Mouse (Mus musculus) stomach, embryonic 15.5 days (tissue): ENCODE measurements around the gene Bak1. TPM values are rescaled to one million over a fixed set of nuclear protein-coding genes. Genes with fewer than 3 reads are reported as not detected.

Experiments used
- ATAC-seq: fragments of 200-750 bp; cut with Nextera tagmentation; 2 replicates; pipeline ENCODE4 v1.8.0; 2017; ENCODE audit warnings: low read depth, moderate number of reproducible peaks, moderate TSS enrichment; ENCODE audit not compliant: insufficient read depth, low FRiP score
- H3K27ac ChIP-seq: fragments of 300-500 bp; sonication (generic); 2 replicates; pipeline ENCODE4 v1.5.1; 2015; ENCODE audit warnings: mild to moderate bottlenecking, inconsistent platforms
- H3K27me3 ChIP-seq: fragments of 300-500 bp; sonication (generic); replicated peaks from 2 replicates; pipeline ENCODE4 v1.6.1; 2015; ENCODE audit warnings: inconsistent platforms
- H3K36me3 ChIP-seq: fragments of 300-500 bp; sonication (generic); 2 replicates; pipeline ENCODE4 v1.6.1; 2015; ENCODE audit warnings: inconsistent platforms
- H3K4me1 ChIP-seq: fragments of 300-500 bp; sonication (generic); 2 replicates; pipeline ENCODE4 v1.6.1; 2015; ENCODE audit warnings: inconsistent platforms
- H3K4me2 ChIP-seq: fragments of 300-500 bp; sonication (generic); 2 replicates; pipeline ENCODE4 v1.6.1; 2015; ENCODE audit warnings: mild to moderate bottlenecking, inconsistent platforms
- H3K4me3 ChIP-seq: fragments of 300-500 bp; sonication (generic); replicated peaks from 2 replicates; pipeline ENCODE4 v1.5.1; 2015; ENCODE audit warnings: inconsistent platforms
- H3K9ac ChIP-seq: fragments of 300-500 bp; sonication (generic); 2 replicates; pipeline ENCODE4 v1.6.1; 2015; ENCODE audit warnings: inconsistent platforms
- H3K9me3 ChIP-seq: fragments of 300-500 bp; sonication (generic); 2 replicates; pipeline ENCODE4 v1.6.1; 2016; ENCODE audit warnings: inconsistent platforms
- WGBS: fragments of 180-500 bp; shearing (Covaris S2); methylation state at CpG from one replicate; pipeline ENCODE4 v1.1.7; 2015; 5-methylcytosine and 5-hydroxymethylcytosine counted together
- polyA plus RNA-seq: library from polyadenylated mRNA; unstranded; fragments of >200 nt; fragmentation: Nextera tagmentation; extraction: Ambion mirVana; gene quantifications from 2 replicates; pipeline ENCODE4 v1.2.1, GENCODE M21; 2015

Gene Bak1
- polyA plus RNA-seq, 1 experiment from 2014 or later = 4.6 TPM

DNA sequence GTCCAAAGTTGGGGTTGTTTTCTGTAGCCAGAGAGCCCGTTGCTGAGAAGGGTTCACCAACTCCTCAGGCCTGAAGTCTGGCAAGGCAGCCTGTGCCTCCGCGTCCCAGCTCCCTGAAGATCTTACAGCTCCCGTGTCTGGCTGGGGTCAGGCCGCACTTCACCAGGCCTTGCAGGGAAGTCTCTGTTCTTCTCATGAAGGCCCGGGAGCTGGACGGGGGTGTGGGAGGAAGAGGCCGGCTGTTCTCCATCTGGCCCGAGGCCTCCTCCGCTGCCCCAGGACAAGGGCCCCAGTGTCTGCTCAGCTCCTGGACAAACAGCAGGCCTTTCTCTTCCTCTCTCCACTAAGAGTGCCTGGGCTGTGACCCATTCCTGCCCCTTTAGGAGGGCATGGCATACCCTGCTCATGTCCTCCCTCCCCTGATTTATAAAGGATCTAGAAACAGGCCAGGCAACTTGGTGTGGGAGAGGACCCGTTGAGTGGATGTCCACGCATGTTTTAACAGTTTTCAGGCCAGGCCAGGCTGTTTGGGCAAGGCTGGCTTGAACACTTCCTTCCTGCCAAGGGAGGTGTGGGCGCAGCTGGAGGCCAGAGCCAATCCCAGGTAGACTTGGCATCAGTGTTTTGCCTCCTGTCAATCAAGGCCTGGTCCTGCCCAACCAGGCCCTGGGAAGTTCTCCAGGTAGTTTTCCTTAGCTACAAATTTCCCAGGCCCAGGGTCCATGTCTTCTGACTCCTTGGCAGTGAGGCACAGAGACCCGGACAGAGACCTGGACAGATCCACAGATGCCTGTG is 19.8 kb upstream of the Bak1 start:
- Histone ChIP-seq H3K4me3 (no peak overlapping the region), H3K9ac (no peak overlapping the region), H3K27me3 (no peaks in the 10 kb centered on the region), H3K36me3 (no peaks in the 10 kb centered on the region), H3K4me2 (no peak overlapping the region), H3K4me1 (peaks cover 31% of the 10 kb centered on the region), H3K27ac (peak overlapping the region; percentile 86), H3K9me3 (no peaks in the 10 kb centered on the region)
- 50% methylated on average over 14 of the region's 14 CpGs for WGBS
- 0 out of 2 replicates have a peak, but pooled peaks have one; percentile 33 for ATAC-seq

DNA sequence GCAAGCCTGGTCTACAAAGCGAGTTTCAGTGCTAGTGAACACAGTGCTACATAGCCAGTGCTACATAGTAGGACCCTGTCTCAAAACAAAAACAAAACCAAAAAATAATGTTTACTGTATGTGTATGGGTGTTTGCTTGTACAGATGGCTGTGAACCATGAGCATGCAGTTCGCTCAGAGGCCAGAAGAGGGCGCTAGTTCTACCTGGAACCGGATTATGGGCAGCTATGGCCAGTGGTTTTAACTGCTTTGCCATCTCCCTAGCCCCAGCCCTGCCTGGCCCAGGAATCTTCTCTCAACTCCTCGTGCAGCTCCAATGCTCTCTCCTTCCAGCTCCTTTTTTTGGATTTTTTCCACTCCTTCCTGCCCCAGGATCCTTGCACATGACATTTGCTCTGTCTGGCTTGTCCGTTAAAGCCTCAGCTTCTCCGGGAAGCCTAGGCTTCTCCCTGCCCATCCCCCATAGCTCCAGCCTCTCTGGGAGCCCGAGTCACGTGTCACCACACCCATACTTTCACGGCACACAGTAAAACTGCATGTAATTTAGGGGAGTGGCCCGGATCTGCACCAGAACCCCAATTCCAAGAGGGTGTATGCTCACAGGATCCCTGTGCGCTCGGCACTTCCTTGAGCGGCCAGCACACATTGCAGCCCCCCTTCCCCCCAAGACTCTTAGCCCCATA is 19.1 kb upstream of the Bak1 start:
- Histone ChIP-seq H3K4me1 (peaks cover 35% of the 10 kb centered on the region), H3K27me3 (no peaks in the 10 kb centered on the region), H3K4me3 (no peak overlapping the region), H3K9ac (no peak overlapping the region), H3K9me3 (no peaks in the 10 kb centered on the region), H3K27ac (peak overlapping the region; percentile 86), H3K36me3 (no peaks in the 10 kb centered on the region), H3K4me2 (no peak overlapping the region)
- no peak for ATAC-seq
- WGBS = 64% methylated on average over 14 of the region's 14 CpGs

DNA sequence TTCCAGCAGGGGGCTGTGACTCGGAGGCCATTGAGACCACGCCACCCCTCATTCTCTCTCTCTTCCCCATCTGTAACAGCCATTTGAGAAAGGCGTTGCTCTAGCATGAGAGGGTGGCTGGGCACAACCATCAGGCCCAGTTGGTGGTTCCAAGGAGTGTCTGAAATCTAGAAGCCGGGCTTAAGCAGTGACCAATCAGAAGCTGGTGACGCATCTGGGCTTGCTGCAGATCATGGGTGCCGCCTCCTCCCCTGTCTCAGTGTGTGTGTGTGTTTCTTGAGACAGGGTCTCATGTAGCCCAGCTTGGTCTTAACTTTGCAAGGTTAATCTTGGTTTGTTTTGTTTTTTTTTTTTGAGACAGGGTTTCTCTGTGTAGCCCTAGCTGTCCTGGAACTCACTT is 16.4 kb upstream of the Bak1 start:
- ATAC-seq = no peak
- WGBS = 85% methylated on average over 6 of the region's 6 CpGs
- no peaks in the 10 kb centered on the region for H3K27me3 ChIP-seq
- no peak overlapping the region for H3K4me3 ChIP-seq
- H3K27ac ChIP-seq = no peak overlapping the region
- H3K4me1 ChIP-seq = peaks cover 28% of the 10 kb centered on the region
- no peaks in the 10 kb centered on the region for H3K9me3 ChIP-seq
- H3K9ac ChIP-seq = no peak overlapping the region
- H3K36me3 ChIP-seq = no peaks in the 10 kb centered on the region
- H3K4me2 ChIP-seq = no peak overlapping the region

DNA sequence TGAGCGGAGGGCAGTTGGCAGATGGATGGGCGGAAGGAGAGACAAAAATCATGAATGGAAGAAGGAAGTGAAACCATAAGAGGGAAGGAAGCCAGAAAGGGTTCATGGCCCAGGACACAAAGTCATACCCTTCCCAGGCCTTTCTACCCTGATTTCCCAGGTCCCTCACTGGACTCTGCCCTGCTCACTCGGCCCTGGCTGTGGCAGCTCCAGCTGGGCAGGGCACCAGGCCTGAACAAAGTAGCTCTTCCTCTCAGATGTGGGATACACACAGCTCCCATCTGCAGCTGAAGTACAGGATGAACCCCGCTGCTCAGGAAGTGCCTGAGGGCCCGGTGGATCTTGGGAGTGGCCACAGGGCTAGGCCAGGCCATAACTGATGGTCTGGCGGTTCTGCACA is 14.0 kb upstream of the Bak1 start:
- H3K9me3 ChIP-seq = no peaks in the 10 kb centered on the region
- no peaks in the 10 kb centered on the region for H3K36me3 ChIP-seq
- H3K4me1 ChIP-seq = peaks cover 41% of the 10 kb centered on the region
- H3K27me3 ChIP-seq = no peaks in the 10 kb centered on the region
- H3K4me3 ChIP-seq = no peak overlapping the region
- no peak overlapping the region for H3K27ac ChIP-seq
- no peak for ATAC-seq
- WGBS = 60% methylated on average over 6 of the region's 6 CpGs
- H3K9ac ChIP-seq = no peak overlapping the region
- H3K4me2 ChIP-seq = no peak overlapping the region

DNA sequence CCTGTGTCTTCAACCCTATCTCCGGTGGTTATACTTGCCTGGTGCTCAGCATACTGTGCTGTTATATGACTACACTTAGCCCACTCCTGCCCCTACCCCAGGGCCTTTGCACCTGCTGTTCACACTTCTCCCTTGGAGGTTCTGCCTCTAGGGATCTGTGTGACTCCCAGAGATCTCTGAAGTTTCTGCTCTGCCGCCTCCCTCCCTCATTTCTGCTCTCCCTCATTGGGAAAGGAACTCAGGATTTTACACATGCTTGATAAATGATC is 12.9 kb upstream of the Bak1 start:
- H3K9me3 ChIP-seq = no peaks in the 10 kb centered on the region
- ATAC-seq = no peak
- 83% methylated on average over 2 of the region's 2 CpGs for WGBS
- peaks cover 42% of the 10 kb centered on the region for H3K4me1 ChIP-seq
- no peaks in the 10 kb centered on the region for H3K36me3 ChIP-seq
- no peaks in the 10 kb centered on the region for H3K27me3 ChIP-seq
- H3K4me2 ChIP-seq = no peak overlapping the region
- H3K4me3 ChIP-seq = no peak overlapping the region
- H3K27ac ChIP-seq = no peak overlapping the region
- H3K9ac ChIP-seq = no peak overlapping the region

DNA sequence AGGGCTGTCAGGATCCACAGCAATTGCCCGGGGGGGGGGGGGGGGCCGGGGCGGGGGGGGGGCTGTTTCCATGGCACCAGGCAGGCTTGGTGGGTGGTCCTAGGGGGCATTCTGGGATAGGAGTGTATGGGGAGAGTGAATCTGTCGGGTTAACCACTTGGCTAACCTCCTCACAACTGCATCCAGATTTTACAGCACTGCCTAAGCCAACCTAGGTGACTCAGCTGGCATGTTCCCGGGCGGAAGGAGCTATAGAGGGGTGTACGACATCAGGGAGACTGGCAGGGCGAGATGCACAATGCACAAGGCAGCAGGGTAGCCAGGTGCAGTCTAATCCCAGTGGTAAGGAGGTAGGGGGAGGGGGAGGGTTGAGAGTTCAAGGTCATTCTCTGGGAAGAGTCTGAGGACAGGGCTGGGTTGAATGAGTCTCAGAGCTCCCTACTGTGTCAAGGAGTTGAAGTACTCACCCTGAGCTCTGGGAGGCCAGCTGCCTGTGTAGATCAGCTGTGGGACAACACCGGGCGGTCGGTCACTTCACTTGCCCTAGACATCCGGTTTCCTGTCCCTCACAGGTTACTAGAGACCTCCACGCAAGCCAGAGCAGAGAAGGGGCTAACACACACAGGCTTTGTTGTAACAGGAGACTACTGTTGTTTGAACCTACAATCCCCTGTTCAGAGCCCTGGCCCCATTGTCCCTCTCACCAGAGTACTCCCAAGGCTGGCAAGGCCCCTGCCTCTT is 12.4 kb upstream of the Bak1 start:
- H3K9me3 ChIP-seq = no peaks in the 10 kb centered on the region
- H3K4me1 ChIP-seq = peaks cover 42% of the 10 kb centered on the region
- no peak overlapping the region for H3K9ac ChIP-seq
- H3K27ac ChIP-seq = no peak overlapping the region
- ATAC-seq = no peak
- no peak overlapping the region for H3K4me3 ChIP-seq
- H3K36me3 ChIP-seq = no peaks in the 10 kb centered on the region
- no peaks in the 10 kb centered on the region for H3K27me3 ChIP-seq
- 50% methylated on average over 13 of the region's 13 CpGs for WGBS
- H3K4me2 ChIP-seq = no peak overlapping the region

DNA sequence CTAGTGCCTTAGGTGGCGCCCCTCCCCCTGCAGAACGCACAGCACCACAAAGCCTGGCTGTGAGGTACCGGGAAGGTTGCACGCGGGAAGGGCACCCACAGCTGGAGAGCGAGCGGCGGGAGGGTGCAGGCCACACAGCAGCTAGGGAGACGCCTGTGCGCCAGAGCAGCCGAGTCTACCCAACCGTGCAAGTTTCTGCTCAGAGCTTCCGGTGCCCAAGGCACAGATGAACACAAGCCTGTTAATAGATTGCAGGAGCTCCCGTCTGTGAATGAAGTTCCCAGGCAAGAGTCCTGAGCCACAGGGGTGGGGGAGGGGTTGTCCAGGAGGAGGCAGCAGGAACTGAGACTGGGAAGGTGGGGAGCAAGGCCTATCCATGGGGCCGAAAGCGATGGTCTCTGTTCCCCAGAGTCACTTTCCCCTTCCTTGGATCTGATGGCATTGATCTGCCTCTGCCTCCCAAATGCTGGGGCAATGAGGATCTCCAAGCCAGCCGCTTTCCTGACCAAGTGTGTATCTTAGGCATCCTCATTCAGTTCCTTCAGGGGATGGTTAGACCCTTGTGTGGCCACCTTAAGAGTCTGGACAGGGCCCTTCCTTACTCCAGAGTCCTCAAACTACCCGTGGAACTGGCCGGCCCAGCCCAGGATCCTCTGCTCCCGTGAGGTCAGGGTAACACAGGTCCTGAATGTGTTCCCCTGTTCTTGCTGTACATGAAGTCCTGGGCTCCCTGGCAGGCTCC is 11.7 kb upstream of the Bak1 start:
- WGBS = 22% methylated on average over 20 of the region's 20 CpGs
- Histone ChIP-seq H3K36me3 (no peaks in the 10 kb centered on the region), H3K4me3 (no peak overlapping the region), H3K9ac (no peak overlapping the region), H3K27ac (peak overlapping the region; percentile 31; the same call in 1 of the 2 replicates), H3K4me2 (peak overlapping the region; percentile 19; the same call in 1 of the 2 replicates), H3K27me3 (no peaks in the 10 kb centered on the region), H3K9me3 (no peaks in the 10 kb centered on the region), H3K4me1 (peaks cover 42% of the 10 kb centered on the region)
- no peak for ATAC-seq

DNA sequence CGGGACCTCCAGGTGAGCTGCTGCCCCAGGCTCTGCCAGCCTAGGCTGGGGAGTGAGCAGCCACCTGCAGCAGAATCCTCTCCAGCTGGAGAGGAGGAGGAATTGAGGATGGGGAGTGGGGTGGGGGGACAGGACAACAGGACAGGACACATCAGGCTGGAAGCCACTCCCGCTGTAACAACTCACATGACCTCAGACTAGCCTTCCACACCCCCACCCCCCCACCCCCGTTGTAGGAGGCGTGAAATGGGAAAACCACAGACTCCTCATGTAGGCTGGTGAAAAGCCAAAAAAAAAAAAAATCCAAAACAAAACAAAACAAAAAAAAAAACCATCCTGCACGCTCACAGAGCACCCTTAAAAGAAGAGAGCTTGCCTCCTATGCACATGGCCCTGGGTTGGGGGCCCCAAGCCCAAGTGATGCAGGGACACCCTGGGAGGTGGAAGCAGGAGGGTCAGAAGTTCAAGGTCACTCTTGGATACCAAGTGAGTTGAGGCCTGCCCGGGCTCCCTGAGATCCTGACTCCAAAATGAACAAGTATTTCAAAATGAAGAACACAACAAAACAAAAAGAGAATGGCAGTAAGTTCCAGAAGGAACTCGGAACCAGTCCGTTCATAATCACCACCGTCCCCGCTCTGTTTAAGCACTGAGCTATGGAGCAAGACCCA is 10.8 kb upstream of the Bak1 start:
- peaks cover 42% of the 10 kb centered on the region for H3K4me1 ChIP-seq
- no peak overlapping the region for H3K4me3 ChIP-seq
- peak overlapping the region; percentile 41; the same call in 1 of the 2 replicates for H3K4me2 ChIP-seq
- H3K27me3 ChIP-seq = no peaks in the 10 kb centered on the region
- WGBS = 63% methylated on average over 10 of the region's 10 CpGs
- no peak overlapping the region for H3K27ac ChIP-seq
- no peaks in the 10 kb centered on the region for H3K9me3 ChIP-seq
- no peak for ATAC-seq
- H3K9ac ChIP-seq = no peak overlapping the region
- no peaks in the 10 kb centered on the region for H3K36me3 ChIP-seq

DNA sequence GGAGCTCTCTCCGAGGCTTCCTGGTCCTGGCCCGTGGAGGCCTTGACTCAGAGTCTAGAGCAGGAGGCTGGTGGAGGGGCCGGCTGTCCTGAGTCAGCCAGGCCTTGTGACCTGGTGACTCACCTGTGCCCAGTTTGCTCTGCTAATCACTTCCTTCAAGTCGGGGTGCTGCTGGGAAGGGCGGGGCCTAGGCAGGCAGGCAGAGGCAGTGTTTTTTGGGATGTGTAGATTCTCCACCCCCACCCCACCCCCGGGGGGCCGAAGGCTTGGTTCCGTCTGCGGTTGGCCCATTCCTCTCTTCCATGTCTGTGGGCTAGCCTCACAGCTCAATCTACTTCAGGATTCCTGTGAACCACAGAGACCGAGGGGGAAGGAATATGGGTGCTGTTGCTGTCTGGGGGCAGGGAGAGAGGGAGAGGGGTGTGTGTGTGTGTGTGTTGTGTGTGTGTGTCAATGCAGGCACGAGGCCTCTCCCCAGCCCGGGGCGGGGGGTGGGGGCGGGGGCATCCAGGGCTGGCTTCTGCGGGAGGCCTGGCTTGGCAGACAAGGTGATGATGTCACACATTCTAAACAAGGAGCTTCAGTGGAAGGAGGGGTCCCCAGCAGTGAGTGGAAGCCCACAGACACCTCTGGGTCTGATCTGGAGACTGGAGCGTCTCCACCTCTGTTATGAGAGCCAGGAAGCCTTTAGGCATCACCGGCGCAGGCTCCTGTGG is 9.7 kb upstream of the Bak1 start:
- Histone ChIP-seq H3K36me3 (no peaks in the 10 kb centered on the region), H3K27ac (peak overlapping the region; percentile 7; the same call in 1 of the 2 replicates), H3K4me3 (no peak overlapping the region), H3K9me3 (no peaks in the 10 kb centered on the region), H3K4me2 (peak overlapping the region; percentile 41), H3K27me3 (no peaks in the 10 kb centered on the region), H3K9ac (no peak overlapping the region), H3K4me1 (peaks cover 40% of the 10 kb centered on the region)
- WGBS = 34% methylated on average over 17 of the region's 18 CpGs
- peak; percentile 63 for ATAC-seq

DNA sequence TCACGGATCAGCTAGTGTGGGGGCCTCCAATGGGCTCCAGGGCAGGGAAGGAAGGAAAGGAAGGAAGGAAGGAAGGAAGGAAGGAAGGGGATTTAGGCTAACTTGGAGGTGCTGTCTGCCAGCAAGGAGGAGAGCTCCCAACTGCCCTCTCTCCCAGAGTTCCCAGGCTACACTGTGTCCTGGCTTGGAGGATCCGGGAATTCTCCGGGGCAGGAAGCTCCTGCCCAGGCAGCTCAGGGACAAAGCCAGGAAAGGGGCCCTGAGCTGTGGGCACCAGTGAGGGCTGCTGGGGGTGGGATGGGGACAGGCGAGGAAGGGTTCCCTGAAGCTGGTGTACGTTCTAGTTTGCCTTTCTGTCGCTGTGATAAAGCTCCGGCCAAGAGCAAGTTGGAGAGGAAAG is 7.7 kb upstream of the Bak1 start:
- ATAC-seq = no peak
- H3K4me1 ChIP-seq = peaks cover 36% of the 10 kb centered on the region
- no peak overlapping the region for H3K4me3 ChIP-seq
- WGBS = 63% methylated on average over 7 of the region's 7 CpGs
- no peak overlapping the region for H3K9ac ChIP-seq
- 0 out of 2 replicates have a peak overlapping the region, but pooled peaks have one; percentile 21 for H3K27ac ChIP-seq
- H3K27me3 ChIP-seq = no peaks in the 10 kb centered on the region
- H3K36me3 ChIP-seq = no peaks in the 10 kb centered on the region
- no peak overlapping the region for H3K4me2 ChIP-seq
- no peaks in the 10 kb centered on the region for H3K9me3 ChIP-seq

DNA sequence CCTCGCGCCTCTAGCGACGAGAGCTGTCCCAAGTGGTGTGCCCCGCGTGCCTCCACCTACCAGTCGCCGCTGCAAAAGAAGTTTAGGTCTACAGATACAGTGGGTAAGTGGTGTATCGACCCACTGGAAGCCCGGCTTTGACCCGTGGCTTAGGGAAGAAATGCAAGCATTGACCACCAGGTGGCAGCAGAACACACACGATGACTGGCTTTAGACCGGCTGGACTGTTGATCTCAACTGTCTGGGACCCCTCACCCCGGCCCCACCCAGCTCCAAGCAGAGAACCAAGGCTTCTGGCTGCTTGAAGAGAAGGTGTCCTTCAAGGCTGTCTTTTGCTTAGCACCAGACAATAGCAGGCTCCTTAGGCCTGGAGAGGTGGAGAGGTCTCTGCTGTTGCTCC is 4.1 kb upstream of the Bak1 start:
- under 1% methylated on average over 14 of the region's 14 CpGs for WGBS
- no peak overlapping the region for H3K9ac ChIP-seq

More for the DNA sequence above, 4.1 kb upstream of the Bak1 start:
- H3K27me3 ChIP-seq = no peaks in the 10 kb centered on the region
- H3K9me3 ChIP-seq = no peaks in the 10 kb centered on the region
- H3K27ac ChIP-seq = no peak overlapping the region
- H3K4me1 ChIP-seq = peaks cover 12% of the 10 kb centered on the region
- no peaks in the 10 kb centered on the region for H3K36me3 ChIP-seq
- peak; percentile 15 for ATAC-seq
- no peak overlapping the region for H3K4me3 ChIP-seq
- H3K4me2 ChIP-seq = peak overlapping the region; percentile 41
